In genomic region chr5:143470421-143471164, GRCm38 (mm10) we compare ENCODE assay signal across 8 mouse cellular contexts. TPM values are rescaled to one million over a fixed set of nuclear protein-coding genes. Genes with fewer than 3 reads are reported as not detected.
A peak's percentile ranks its signal among the peaks of the same experiment; 100 is the strongest.
DNase-seq lines count a peak whose midpoint lies in the region; ATAC-seq lines count a peak whose summit lies in the region.

No protein-coding gene starts in this region.

- no peak for ATAC-seq in frontal cortex, adult (ENCODE audit: low TSS enrichment)
- peak; percentile 74 for ATAC-seq in megakaryocyte, adult 5-6 weeks (ENCODE audit: poor library complexity, severe bottlenecking)

- DNase-seq in frontal cortex, postnatal 14 days (ENCODE audit: low spot score in 2 of 2), result peak; percentile 43 to 57
- peak; percentile 37 for DNase-seq in urinary bladder, postnatal 14 days (ENCODE audit: low spot score)
- no peak for DNase-seq in urinary bladder, adult 18-20 months (ENCODE audit: low spot score in 2 of 2)
- DNase-seq in heart, adult 11 months, result peak; percentile 98
- DNase-seq in kidney, postnatal 14 days, result peak; percentile 42
- no peak for DNase-seq in ovary, postnatal 36 days (ENCODE audit: low spot score)

RNA-seq across cellular contexts. Expression of gene Daglb, which starts 6.2 kb away (rescaled TPM):
- total RNA-seq in megakaryocyte, adult 5-6 weeks (2015), result 16.0 and 16.1 TPM in 2 replicates
- total RNA-seq in megakaryocyte, adult 5-6 weeks (2017), result 27.0 and 36.3 TPM in 2 replicates

RNA-seq across cellular contexts. Expression of gene Rac1, which starts 57.2 kb away (rescaled TPM):
- 1,230 and 1,275 TPM in 2 replicates for total RNA-seq in megakaryocyte, adult 5-6 weeks (2015)
- total RNA-seq in megakaryocyte, adult 5-6 weeks (2017), result 215 and 239 TPM in 2 replicates

Comparison
In these comparisons a context has a peak if more than half of its experiments do, and no peak if none do; other contexts are left out.
1. DNase-seq: peak in frontal cortex, postnatal 14 days (2 of 2), urinary bladder, postnatal 14 days (single experiment), heart, adult 11 months (single experiment) and kidney, postnatal 14 days (single experiment); none in urinary bladder, adult 18-20 months (0 of 2) and ovary, postnatal 36 days (single experiment).